Mouse (Mus musculus) kidney, embryonic 14.5 days (tissue): ENCODE results near the gene Mab21l3. TPM values are rescaled to one million over a fixed set of nuclear protein-coding genes. Genes with fewer than 3 reads are reported as not detected.
A peak's percentile ranks its signal among the peaks of the same experiment; 100 is the strongest.

ENCODE experiments used
- ATAC-seq: fragments of 200-750 bp; cut with Nextera tagmentation; 2 replicates; pipeline ENCODE4 v1.8.0; 2017; ENCODE audit warnings: moderate number of reproducible peaks, mild to moderate bottlenecking, moderate TSS enrichment, moderate library complexity; ENCODE audit not compliant: low FRiP score, low TSS enrichment
- H3K27ac ChIP-seq: fragments of 300-500 bp; sonication (generic); 2 replicates; pipeline ENCODE4 v1.5.1; 2014; ENCODE audit warnings: low read depth, mild to moderate bottlenecking, low read length, moderate library complexity, mixed read lengths
- H3K27me3 ChIP-seq: fragments of 300-500 bp; sonication (generic); 2 replicates; pipeline ENCODE4 v1.6.1; 2014; ENCODE audit warnings: mild to moderate bottlenecking, low read length; ENCODE audit not compliant: control insufficient read depth, insufficient read depth
- H3K36me3 ChIP-seq: fragments of 300-500 bp; sonication (generic); 2 replicates; pipeline ENCODE4 v1.6.1; 2014; ENCODE audit warnings: low read length, mixed read lengths; ENCODE audit not compliant: control insufficient read depth, insufficient read depth
- H3K4me1 ChIP-seq: fragments of 300-500 bp; sonication (generic); 2 replicates; pipeline ENCODE4 v1.6.1; 2014; ENCODE audit warnings: low read length, mixed read lengths; ENCODE audit not compliant: control insufficient read depth, insufficient read depth
- H3K4me2 ChIP-seq: fragments of 300-500 bp; sonication (generic); replicated peaks from 2 replicates; pipeline ENCODE4 v1.6.1; 2014; ENCODE audit warnings: low read depth, mild to moderate bottlenecking, low read length
- H3K4me3 ChIP-seq: fragments of 300-500 bp; sonication (generic); 2 replicates; pipeline ENCODE4 v1.5.1; 2014; ENCODE audit warnings: mild to moderate bottlenecking, low read length
- H3K9ac ChIP-seq: fragments of 300-500 bp; sonication (generic); 2 replicates; pipeline ENCODE4 v1.6.1; 2014; ENCODE audit warnings: low read depth, mild to moderate bottlenecking, low read length, moderate library complexity
- H3K9me3 ChIP-seq: fragments of 300-500 bp; sonication (generic); 2 replicates; pipeline ENCODE4 v1.6.1; 2016; ENCODE audit warnings: low read length; ENCODE audit not compliant: control insufficient read depth
- WGBS: fragments of 180-500 bp; shearing (Covaris S2); extraction: QIAGEN DNeasy Blood & Tissue Kit; methylation state at CpG from one replicate; pipeline ENCODE4 v1.1.7; 2014; 5-methylcytosine and 5-hydroxymethylcytosine counted together
- polyA plus RNA-seq: library from polyadenylated mRNA; unstranded; fragments of >200 nt; fragmentation: Nextera tagmentation; extraction: Ambion mirVana; gene quantifications from 2 replicates; pipeline ENCODE4 v1.2.1, GENCODE M21; 2014

The Mab21l3 gene
- polyA plus RNA-seq, 1 experiment from 2014 or later = 0.41 TPM

DNA sequence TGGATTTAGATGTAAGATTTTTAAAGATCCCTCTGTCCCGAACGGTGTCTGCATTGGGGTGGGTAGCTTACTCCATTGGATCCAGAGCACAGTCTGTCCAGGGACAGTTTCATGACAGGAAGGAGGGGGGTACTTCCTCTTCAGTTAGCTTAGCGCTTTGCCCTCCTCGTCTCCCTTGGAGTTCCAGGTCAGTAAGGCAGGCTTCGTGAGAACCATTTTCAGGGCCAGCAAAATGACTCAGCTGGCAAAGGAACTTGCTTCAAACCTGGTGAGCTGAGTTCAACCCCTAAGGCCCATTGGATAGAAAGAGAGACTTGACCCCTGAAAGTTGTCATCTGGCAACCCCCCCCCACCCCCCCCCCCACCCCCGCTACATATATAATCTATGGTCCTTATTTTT is 46.0 kb downstream of the Mab21l3 start:
- Histone ChIP-seq H3K4me3 (no peak overlapping the region), H3K36me3 (no peaks in the 10 kb centered on the region), H3K4me2 (no peak overlapping the region), H3K27ac (no peak overlapping the region), H3K9ac (no peak overlapping the region), H3K9me3 (no peaks in the 10 kb centered on the region), H3K27me3 (no peaks in the 10 kb centered on the region), H3K4me1 (peaks cover 38% of the 10 kb centered on the region)
- no peak for ATAC-seq
- WGBS = 60% methylated on average over 6 of the region's 6 CpGs

GRCm38 (mm10) chr3:101800596-101801018 is 48.2 kb downstream of the Mab21l3 start:
- ATAC-seq = no peak
- no peak overlapping the region; the same call in 1 of the 2 replicates for H3K4me2 ChIP-seq
- H3K9ac ChIP-seq = no peak overlapping the region
- H3K4me1 ChIP-seq = peaks cover 28% of the 10 kb centered on the region
- H3K9me3 ChIP-seq = no peaks in the 10 kb centered on the region
- WGBS = 22% methylated on average over 11 of the region's 11 CpGs
- H3K27ac ChIP-seq = no peak overlapping the region
- no peaks in the 10 kb centered on the region for H3K36me3 ChIP-seq
- H3K27me3 ChIP-seq = no peaks in the 10 kb centered on the region
- H3K4me3 ChIP-seq = no peak overlapping the region

DNA sequence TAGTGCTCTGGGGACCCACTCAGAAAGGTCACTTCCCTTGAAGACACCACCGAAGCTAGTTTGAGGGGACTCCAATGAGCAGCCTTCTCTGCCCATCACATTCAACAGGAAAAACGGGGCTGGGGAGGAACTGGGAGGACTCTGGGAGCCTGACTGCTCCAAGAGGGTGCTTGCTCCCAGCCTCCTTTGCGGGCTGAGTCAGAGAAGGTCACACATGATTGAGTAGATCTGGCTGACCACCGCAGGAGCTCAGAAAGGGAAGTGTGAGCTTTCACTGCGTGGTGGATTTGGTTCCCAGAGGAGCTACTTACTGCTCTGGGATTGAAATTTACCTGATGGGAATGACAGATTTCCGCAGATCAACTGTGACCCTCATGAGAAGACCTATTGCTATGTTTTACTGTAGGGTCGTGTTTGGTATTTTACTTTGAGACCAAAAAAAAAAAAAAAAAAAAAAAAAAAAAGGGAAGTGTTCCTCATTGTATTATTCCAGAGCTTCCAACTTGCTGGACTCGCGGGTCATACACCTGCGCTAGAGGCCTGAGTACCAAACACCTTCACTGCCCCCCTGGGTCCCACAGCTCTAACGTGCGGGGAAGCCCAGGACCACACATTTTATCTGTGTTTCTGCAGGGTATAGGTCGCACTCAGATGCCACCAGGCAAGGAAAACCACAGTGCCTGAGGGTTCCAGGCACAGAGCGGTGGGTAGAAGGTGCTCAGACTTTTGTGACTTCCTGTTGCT is 48.7 kb downstream of the Mab21l3 start:
- peak overlapping the region; percentile 42; the same call in 1 of the 2 replicates for H3K27ac ChIP-seq
- no peak overlapping the region for H3K4me3 ChIP-seq
- WGBS = 36% methylated on average over 14 of the region's 14 CpGs
- no peak overlapping the region; the same call in 1 of the 2 replicates for H3K4me2 ChIP-seq
- no peak overlapping the region for H3K9ac ChIP-seq
- no peaks in the 10 kb centered on the region for H3K36me3 ChIP-seq
- H3K27me3 ChIP-seq = no peaks in the 10 kb centered on the region
- peaks cover 23% of the 10 kb centered on the region for H3K4me1 ChIP-seq
- no peaks in the 10 kb centered on the region for H3K9me3 ChIP-seq
- peak; percentile 21; the same call in 1 of the 2 replicates for ATAC-seq

DNA sequence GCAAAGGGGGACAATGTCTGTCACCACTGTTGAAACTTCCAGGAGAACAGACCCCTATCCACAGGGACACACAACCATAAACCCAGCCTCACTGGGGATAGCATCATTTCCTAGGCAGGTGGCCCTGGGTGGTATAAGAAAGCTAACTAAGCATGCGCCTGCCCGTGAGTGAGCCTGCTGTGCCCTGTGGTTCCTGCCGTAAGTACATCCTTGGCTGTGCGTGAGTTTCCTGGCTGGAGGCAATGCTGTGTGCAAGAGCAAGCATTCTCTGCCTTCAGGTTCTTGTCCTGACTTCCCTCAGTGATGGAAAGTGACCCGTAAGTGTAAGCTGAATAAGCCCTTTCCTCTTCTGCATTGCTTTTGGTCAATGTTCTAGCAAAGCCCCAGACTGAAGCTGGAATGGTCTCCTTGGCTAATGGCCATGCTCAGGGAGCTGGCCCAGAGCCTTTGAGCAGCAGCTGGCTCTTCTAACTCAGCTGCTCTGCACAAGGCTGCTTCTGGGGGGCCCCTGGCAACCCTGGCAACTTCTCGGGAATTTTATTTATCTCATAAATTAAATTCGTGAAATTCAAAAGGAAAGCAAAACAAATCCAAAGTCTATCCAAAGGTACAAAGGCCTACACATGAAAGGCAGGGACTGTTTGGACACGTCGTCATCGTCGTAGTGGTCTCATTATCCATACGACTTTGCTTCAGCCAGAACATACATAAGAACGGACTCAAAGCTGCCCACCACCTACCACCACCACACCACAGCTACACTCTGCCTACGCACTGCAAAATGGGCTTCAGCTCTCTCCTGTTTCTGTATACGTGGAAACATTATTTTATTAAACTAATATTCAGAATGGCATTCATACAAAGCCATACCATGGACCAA is 50.7 kb downstream of the Mab21l3 start:
- Histone ChIP-seq H3K4me1 (peaks cover 16% of the 10 kb centered on the region), H3K27me3 (no peaks in the 10 kb centered on the region), H3K4me2 (no peak overlapping the region), H3K9ac (no peak overlapping the region), H3K36me3 (no peaks in the 10 kb centered on the region), H3K9me3 (no peaks in the 10 kb centered on the region), H3K27ac (no peak overlapping the region), H3K4me3 (no peak overlapping the region)
- no peak for ATAC-seq
- 72% methylated on average over 15 of the region's 15 CpGs for WGBS

- ATAC-seq = no peak
- Histone ChIP-seq H3K27me3 (no peaks in the 10 kb centered on the region), H3K4me3 (no peak overlapping the region), H3K4me1 (peaks cover 16% of the 10 kb centered on the region), H3K9ac (no peak overlapping the region), H3K36me3 (no peaks in the 10 kb centered on the region), H3K9me3 (no peaks in the 10 kb centered on the region), H3K4me2 (no peak overlapping the region), H3K27ac (no peak overlapping the region)
- 33% methylated on average over 7 of the region's 7 CpGs for WGBS
Observed at GRCm38 (mm10) chr3:101796212-101796611, 52.5 kb downstream of the Mab21l3 start.

DNA sequence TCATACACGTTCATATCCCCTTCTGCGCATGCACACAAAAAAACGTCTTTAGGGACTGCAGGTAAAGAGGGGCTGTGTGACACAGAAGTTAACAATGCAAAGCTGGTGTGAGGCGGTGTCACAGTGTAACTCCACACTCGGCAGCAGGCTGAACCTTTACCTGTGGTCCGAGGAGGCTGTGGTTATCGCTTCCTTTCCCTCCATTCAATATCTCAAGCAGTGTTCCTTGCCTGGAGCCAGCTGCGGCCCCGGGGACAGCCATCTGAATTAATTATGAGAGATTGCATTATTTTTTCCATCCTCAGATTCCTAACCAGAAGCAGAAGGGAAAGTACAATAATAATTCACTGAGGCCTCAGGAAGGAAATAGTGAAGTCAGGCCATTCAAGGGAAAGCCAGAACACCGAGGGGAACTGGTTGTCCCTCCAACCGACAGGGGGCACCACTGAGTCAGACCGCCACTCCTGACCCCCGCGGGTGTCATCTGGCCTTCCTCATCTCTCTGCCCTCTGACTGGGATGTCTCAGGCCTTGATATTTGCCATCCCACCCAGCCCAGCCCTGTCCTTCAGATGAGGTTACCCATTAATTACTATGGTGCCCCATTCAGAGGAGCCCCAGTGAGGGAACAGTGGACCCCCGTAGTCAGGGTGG is 53.2 kb downstream of the Mab21l3 start:
- H3K9me3 ChIP-seq = no peaks in the 10 kb centered on the region
- no peak overlapping the region for H3K9ac ChIP-seq
- H3K36me3 ChIP-seq = no peaks in the 10 kb centered on the region
- no peaks in the 10 kb centered on the region for H3K27me3 ChIP-seq
- H3K4me2 ChIP-seq = no peak overlapping the region
- H3K27ac ChIP-seq = no peak overlapping the region
- ATAC-seq = no peak
- H3K4me3 ChIP-seq = no peak overlapping the region
- H3K4me1 ChIP-seq = peaks cover 12% of the 10 kb centered on the region
- 83% methylated on average over 15 of the region's 15 CpGs for WGBS

DNA sequence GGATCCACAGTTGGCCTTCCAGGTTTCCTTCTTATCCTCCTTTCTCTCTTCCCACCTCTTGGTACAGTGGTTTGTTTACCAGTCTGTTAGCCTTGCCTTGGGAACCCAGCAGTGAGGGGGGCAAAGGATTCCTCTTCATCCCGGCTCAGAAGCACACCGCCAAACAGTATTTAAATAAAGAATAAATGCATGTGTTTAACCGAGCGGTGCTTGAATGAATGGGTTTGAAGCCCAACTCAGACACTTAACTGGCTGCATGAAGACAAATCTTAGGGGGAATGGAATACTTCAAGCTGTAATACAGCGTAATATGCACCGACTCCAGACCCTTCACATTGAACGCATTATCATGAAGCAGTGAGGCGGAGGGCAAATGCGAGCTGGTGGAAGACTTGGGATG is 54.1 kb downstream of the Mab21l3 start:
- Histone ChIP-seq H3K4me2 (no peak overlapping the region), H3K4me3 (no peak overlapping the region), H3K27ac (no peak overlapping the region), H3K4me1 (peaks cover 4% of the 10 kb centered on the region), H3K9me3 (no peaks in the 10 kb centered on the region), H3K27me3 (no peaks in the 10 kb centered on the region), H3K36me3 (no peaks in the 10 kb centered on the region), H3K9ac (no peak overlapping the region)
- no peak for ATAC-seq
- WGBS = 93% methylated on average over 9 of the region's 9 CpGs

GRCm38 (mm10) chr3:101794026-101794425 is 54.7 kb downstream of the Mab21l3 start:
- H3K27me3 ChIP-seq = no peaks in the 10 kb centered on the region
- H3K4me3 ChIP-seq = no peak overlapping the region
- WGBS = 70% methylated on average over 5 of the region's 5 CpGs
- no peaks in the 10 kb centered on the region for H3K36me3 ChIP-seq
- H3K9ac ChIP-seq = no peak overlapping the region
- ATAC-seq = no peak
- H3K4me1 ChIP-seq = no peaks in the 10 kb centered on the region
- no peaks in the 10 kb centered on the region for H3K9me3 ChIP-seq
- no peak overlapping the region for H3K27ac ChIP-seq
- H3K4me2 ChIP-seq = no peak overlapping the region
